Mouse (Mus musculus): ENCODE measurements at regions not wholly inside any gene's neighbourhood (a gene's known extent, or its start where the extent isn't known, plus 50 kb on each side); places are given as distances from the start of the nearest gene placed in this dataset.

GRCm38 (mm10) chr15:37166744-37167143 lies 159.2 kb upstream of the Zfp706 start:
- no peak for DNase-seq (ENCODE audit: low spot score in 2 of 2)

- no peak for DNase-seq (ENCODE audit: low spot score in 2 of 2)
These were observed 158.4 kb upstream of the Zfp706 start for GRCm38 (mm10) chr15:37165887-37166507.

GRCm38 (mm10) chr15:37165216-37165615 lies 157.6 kb upstream of the Zfp706 start:
- DNase-seq (ENCODE audit: low spot score in 2 of 2) = no peak

- DNase-seq (ENCODE audit: low spot score in 2 of 2) = peak in 1 of 2 experiments; percentile 15
These were observed 156.9 kb upstream of the Zfp706 start for GRCm38 (mm10) chr15:37164191-37165135.

GRCm38 (mm10) chr15:37159956-37160355 lies 152.4 kb upstream of the Zfp706 start:
- DNase-seq (ENCODE audit: low spot score in 2 of 2) = no peak

GRCm38 (mm10) chr15:37159349-37159748 lies 151.8 kb upstream of the Zfp706 start:
- peak; percentile 18 to 28 for DNase-seq (ENCODE audit: low spot score in 2 of 2)

- DNase-seq (ENCODE audit: low spot score in 2 of 2) = no peak
These were observed 149.8 kb upstream of the Zfp706 start for GRCm38 (mm10) chr15:37157386-37157785.

- DNase-seq (ENCODE audit: low spot score in 2 of 2) = no peak
These were observed 147.4 kb upstream of the Zfp706 start for GRCm38 (mm10) chr15:37154934-37155333.

GRCm38 (mm10) chr15:37153177-37153576 lies 145.6 kb upstream of the Zfp706 start:
- DNase-seq (ENCODE audit: low spot score in 2 of 2) = no peak

GRCm38 (mm10) chr15:37135590-37136164 lies 128.1 kb upstream of the Zfp706 start:
- peak; percentile 73 to 75 for DNase-seq (ENCODE audit: low spot score in 2 of 2)

- peak in 1 of 2 experiments; percentile 60 for DNase-seq (ENCODE audit: low spot score in 2 of 2)
These were observed 127.5 kb upstream of the Zfp706 start for GRCm38 (mm10) chr15:37134913-37135589.

GRCm38 (mm10) chr15:37134386-37134785 lies 126.8 kb upstream of the Zfp706 start:
- DNase-seq (ENCODE audit: low spot score in 2 of 2) = no peak

- no peak for DNase-seq (ENCODE audit: low spot score in 2 of 2)
These were observed 126.3 kb upstream of the Zfp706 start for GRCm38 (mm10) chr15:37133916-37134315.

GRCm38 (mm10) chr15:37127681-37128080 lies 120.1 kb upstream of the Zfp706 start:
- no peak for DNase-seq (ENCODE audit: low spot score in 2 of 2)

GRCm38 (mm10) chr15:37127170-37127569 lies 119.6 kb upstream of the Zfp706 start:
- DNase-seq (ENCODE audit: low spot score in 2 of 2) = no peak

- no peak for DNase-seq (ENCODE audit: low spot score in 2 of 2)
These were observed 118.2 kb upstream of the Zfp706 start for GRCm38 (mm10) chr15:37125823-37126222.

- no peak for DNase-seq (ENCODE audit: low spot score in 2 of 2)
These were observed 117.4 kb upstream of the Zfp706 start for GRCm38 (mm10) chr15:37124951-37125350.

- DNase-seq (ENCODE audit: low spot score in 2 of 2) = no peak
These were observed 116.7 kb upstream of the Zfp706 start for GRCm38 (mm10) chr15:37124299-37124698.

GRCm38 (mm10) chr15:37120381-37120780 lies 112.8 kb upstream of the Zfp706 start:
- DNase-seq (ENCODE audit: low spot score in 2 of 2) = peak; percentile 85 to 87

- peak in 1 of 2 experiments; percentile 61 for DNase-seq (ENCODE audit: low spot score in 2 of 2)
These were observed 106.5 kb upstream of the Zfp706 start for GRCm38 (mm10) chr15:37114119-37114518.

GRCm38 (mm10) chr15:37110462-37110861 lies 102.9 kb upstream of the Zfp706 start:
- DNase-seq (ENCODE audit: low spot score in 2 of 2) = no peak

- DNase-seq (ENCODE audit: low spot score in 2 of 2) = no peak
These were observed 94.5 kb upstream of the Zfp706 start for GRCm38 (mm10) chr15:37102035-37102555.
